Mouse (Mus musculus): ENCODE data around the gene Ptpn5. TPM values are rescaled to one million over a fixed set of nuclear protein-coding genes. Genes with fewer than 3 reads are reported as not detected.

Ptpn5 gene
- 1.2 and 1.7 TPM in 2 replicates for polyA plus RNA-seq (2015; fragmentation: Nextera tagmentation; extraction: Ambion mirVana)

DNA sequence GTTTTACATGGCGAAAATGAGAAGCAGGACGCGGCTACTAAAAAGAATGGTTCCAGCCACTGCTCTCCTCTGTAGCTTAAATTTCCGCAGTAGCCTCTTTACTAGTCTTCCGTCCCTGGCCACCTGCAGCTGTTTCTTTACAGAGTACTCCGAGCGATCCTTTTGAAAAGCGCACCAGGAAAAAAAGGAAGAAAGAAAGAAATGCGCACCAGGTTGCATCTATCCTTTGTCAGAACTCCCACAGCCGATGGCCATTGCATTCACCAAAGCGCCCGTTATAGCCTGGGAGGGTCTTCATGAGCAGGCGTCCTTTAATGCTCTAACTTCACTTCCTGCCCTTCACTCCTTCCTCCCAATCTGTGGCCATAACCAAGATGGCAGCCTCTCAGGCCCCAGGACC, at the start of gene Ptpn5:
Gene Ptpn5, minus strand, starts transcription at position 354 of the 400 bp plus-strand sequence.
- H3K27me3 ChIP-seq (replicated peaks; ENCODE audit: insufficient read depth, low read length), result peaks cover 28% of the 10 kb centered on the region
- H3K4me1 ChIP-seq (ENCODE audit: insufficient read depth, low read depth, low read length), result no peaks in the 10 kb centered on the region
- peak within 1 kb of the TSS; percentile 85 for H3K4me2 ChIP-seq (replicated peaks; ENCODE audit: low read depth, low read length)
- no peak within 1 kb of the TSS for H3K9ac ChIP-seq (replicated peaks; ENCODE audit: low read depth)
- H3K36me3 ChIP-seq (ENCODE audit: insufficient read depth, low read length), result no peaks in the 10 kb centered on the region
- ATAC-seq, result no peak
- H3K9me3 ChIP-seq (ENCODE audit: low read length), result no peaks in the 10 kb centered on the region
- TF ChIP-seq CTCF (IDR thresholded peaks at IDR 0.05), result no peak
- no peak for TF ChIP-seq EP300 (IDR thresholded peaks at IDR 0.05)
- no peak within 1 kb of the TSS for H3K27ac ChIP-seq (ENCODE audit: low read length)
- 13% methylated on average over 13 of the region's 13 CpGs for WGBS
- no peak for DNase-seq (ENCODE audit: low spot score)
- H3K4me3 ChIP-seq (ENCODE audit: low read depth, low read length), result peak within 1 kb of the TSS; percentile 53

DNA sequence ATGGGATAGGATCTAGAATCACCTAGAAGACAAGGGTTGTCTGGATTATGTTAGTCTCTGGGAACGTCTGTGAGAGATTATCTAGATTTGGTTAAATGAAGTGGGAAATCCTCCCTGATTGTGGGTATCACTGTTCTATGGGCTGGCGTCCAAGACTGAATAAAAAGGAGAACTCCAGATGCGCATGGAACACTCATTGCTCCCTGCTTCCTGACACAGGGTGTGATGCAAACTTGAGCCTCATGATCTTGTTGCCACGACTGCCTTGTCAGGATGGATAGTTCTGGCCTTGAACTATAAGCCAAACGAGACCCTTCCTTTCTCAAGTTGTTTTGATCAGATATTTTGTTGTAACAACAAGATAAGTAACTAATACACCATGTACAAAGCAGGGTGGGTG, 37.3 kb upstream of the Ptpn5 start:
- Histone ChIP-seq H3K36me3 (ENCODE audit: insufficient read depth, low read length) (no peaks in the 10 kb centered on the region), H3K9ac (replicated peaks; ENCODE audit: low read depth) (no peak overlapping the region), H3K4me2 (replicated peaks; ENCODE audit: low read depth, low read length) (no peak overlapping the region), H3K9me3 (ENCODE audit: low read length) (no peaks in the 10 kb centered on the region), H3K27me3 (replicated peaks; ENCODE audit: insufficient read depth, low read length) (no peaks in the 10 kb centered on the region), H3K4me1 (ENCODE audit: insufficient read depth, low read depth, low read length) (no peaks in the 10 kb centered on the region), H3K4me3 (ENCODE audit: low read depth, low read length) (no peak overlapping the region), H3K27ac (ENCODE audit: low read length) (no peak overlapping the region)
- TF ChIP-seq EP300 (IDR thresholded peaks at IDR 0.05) (no peak), CTCF (IDR thresholded peaks at IDR 0.05) (no peak)
- ATAC-seq (no peak), DNase-seq (ENCODE audit: low spot score) (no peak)
- WGBS, result 49% methylated on average over 5 of the region's 5 CpGs

DNA sequence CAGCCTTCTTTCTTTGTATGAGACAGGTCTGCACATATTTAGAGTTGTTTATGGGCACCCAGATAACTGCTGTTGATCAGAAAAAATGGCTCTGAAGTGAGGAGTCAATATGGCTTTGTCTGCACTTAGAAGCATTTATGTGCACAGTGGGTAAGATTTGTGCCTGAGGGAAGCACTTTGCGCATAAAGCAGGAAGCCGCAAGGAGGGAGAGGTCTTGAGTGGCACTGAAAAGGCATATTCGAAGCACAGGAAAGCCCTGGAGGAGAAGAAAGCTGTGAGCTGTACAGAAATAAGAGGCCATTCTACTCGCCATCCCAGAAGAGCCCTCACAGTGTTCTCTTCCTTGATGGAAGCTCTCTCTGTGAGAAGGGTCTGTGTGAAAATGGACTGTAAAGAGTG, 31.5 kb upstream of the Ptpn5 start:
- DNase-seq (ENCODE audit: low spot score) (no peak), ATAC-seq (no peak)
- Histone ChIP-seq H3K27me3 (replicated peaks; ENCODE audit: insufficient read depth, low read length) (no peaks in the 10 kb centered on the region), H3K36me3 (ENCODE audit: insufficient read depth, low read length) (no peaks in the 10 kb centered on the region), H3K4me2 (replicated peaks; ENCODE audit: low read depth, low read length) (no peak overlapping the region), H3K27ac (ENCODE audit: low read length) (no peak overlapping the region), H3K9me3 (ENCODE audit: low read length) (no peaks in the 10 kb centered on the region), H3K9ac (replicated peaks; ENCODE audit: low read depth) (no peak overlapping the region), H3K4me3 (ENCODE audit: low read depth, low read length) (no peak overlapping the region), H3K4me1 (ENCODE audit: insufficient read depth, low read depth, low read length) (no peaks in the 10 kb centered on the region)
- 65% methylated on average over 4 of the region's 4 CpGs for WGBS
- TF ChIP-seq CTCF (IDR thresholded peaks at IDR 0.05), result no peak
- no peak for TF ChIP-seq EP300 (IDR thresholded peaks at IDR 0.05)

DNA sequence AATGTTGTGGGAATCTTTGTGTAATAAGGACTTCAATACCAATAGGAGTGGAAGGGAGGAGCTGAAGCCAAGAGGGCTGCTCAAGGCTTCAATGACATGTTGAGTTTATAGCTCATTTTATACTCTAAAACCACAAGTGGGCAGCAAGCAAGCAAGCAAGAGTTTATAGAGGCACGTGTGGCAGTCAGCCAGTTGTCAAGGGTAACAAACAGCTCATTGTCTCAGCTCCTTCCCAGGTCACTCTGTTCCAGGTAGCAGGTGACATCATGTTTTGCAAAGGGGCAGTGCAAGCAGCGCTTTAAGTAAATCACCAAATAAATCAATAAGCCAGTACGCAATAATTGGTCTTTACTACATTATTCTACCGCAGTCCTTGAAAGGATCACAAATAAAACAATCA, 29.7 kb upstream of the Ptpn5 start:
- WGBS, result 72% methylated on average over 4 of the region's 4 CpGs
- H3K4me2 ChIP-seq (replicated peaks; ENCODE audit: low read depth, low read length), result no peak overlapping the region
- H3K27ac ChIP-seq (ENCODE audit: low read length), result no peak overlapping the region
- no peak overlapping the region for H3K4me3 ChIP-seq (ENCODE audit: low read depth, low read length)
- peak; percentile 33; the same call in 1 of the 2 replicates for ATAC-seq
- H3K36me3 ChIP-seq (ENCODE audit: insufficient read depth, low read length), result no peaks in the 10 kb centered on the region
- no peaks in the 10 kb centered on the region for H3K4me1 ChIP-seq (ENCODE audit: insufficient read depth, low read depth, low read length)
- no peaks in the 10 kb centered on the region for H3K9me3 ChIP-seq (ENCODE audit: low read length)
- H3K27me3 ChIP-seq (replicated peaks; ENCODE audit: insufficient read depth, low read length), result no peaks in the 10 kb centered on the region
- no peak overlapping the region for H3K9ac ChIP-seq (replicated peaks; ENCODE audit: low read depth)
- DNase-seq (ENCODE audit: low spot score), result peak; percentile 11
- TF ChIP-seq CTCF (IDR thresholded peaks at IDR 0.05) (no peak), EP300 (IDR thresholded peaks at IDR 0.05) (no peak)

DNA sequence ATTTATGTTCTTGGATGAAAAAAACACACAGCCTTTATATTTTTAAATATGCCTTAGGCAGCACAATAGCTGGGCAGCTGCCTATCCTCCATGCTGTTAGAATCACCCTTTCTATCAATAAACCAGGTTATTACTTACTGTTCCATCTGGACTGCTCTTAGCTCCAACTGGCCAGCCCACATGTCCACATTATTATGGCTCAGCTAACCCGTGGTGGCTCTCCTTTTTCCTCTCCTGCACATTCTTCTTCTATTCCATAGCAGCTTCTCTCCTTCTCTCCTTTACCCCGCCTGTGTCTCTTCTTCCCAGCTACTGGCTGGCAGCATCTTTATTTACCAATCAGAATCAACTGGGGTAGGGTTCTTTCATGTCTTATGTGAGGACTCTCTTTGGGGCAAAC, 25.0 kb upstream of the Ptpn5 start:
- no peak overlapping the region for H3K27ac ChIP-seq (ENCODE audit: low read length)
- H3K4me2 ChIP-seq (replicated peaks; ENCODE audit: low read depth, low read length), result no peak overlapping the region
- no peak for TF ChIP-seq EP300 (IDR thresholded peaks at IDR 0.05)
- no peak for TF ChIP-seq CTCF (IDR thresholded peaks at IDR 0.05)
- H3K27me3 ChIP-seq (replicated peaks; ENCODE audit: insufficient read depth, low read length), result no peaks in the 10 kb centered on the region
- DNase-seq (ENCODE audit: low spot score), result no peak
- no peaks in the 10 kb centered on the region for H3K36me3 ChIP-seq (ENCODE audit: insufficient read depth, low read length)
- WGBS, result 68% methylated on average over 2 of the region's 2 CpGs
- no peak overlapping the region for H3K9ac ChIP-seq (replicated peaks; ENCODE audit: low read depth)
- no peaks in the 10 kb centered on the region for H3K4me1 ChIP-seq (ENCODE audit: insufficient read depth, low read depth, low read length)
- no peak overlapping the region for H3K4me3 ChIP-seq (ENCODE audit: low read depth, low read length)
- no peaks in the 10 kb centered on the region for H3K9me3 ChIP-seq (ENCODE audit: low read length)
- ATAC-seq, result no peak

DNA sequence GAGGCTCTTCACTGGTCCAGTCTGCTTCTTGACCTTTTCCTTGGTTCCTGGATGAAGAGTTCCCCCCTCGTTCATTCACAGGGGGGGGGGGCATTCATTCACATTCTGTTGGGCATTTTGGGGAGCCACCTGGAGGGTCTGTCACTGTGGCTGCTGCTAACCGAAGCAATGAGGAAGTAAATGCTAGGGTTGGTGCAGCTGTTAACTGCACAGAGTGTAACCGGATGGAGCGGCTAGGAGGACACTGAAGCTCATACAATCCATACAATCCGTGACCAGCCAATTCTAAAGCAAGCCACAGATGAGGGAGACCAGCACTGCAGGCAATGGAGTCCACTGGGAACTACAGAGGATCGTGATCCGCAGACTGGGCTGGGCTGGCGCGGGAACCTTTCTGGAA, 24.3 kb upstream of the Ptpn5 start:
- no peak overlapping the region for H3K9ac ChIP-seq (replicated peaks; ENCODE audit: low read depth)
- H3K4me1 ChIP-seq (ENCODE audit: insufficient read depth, low read depth, low read length), result no peaks in the 10 kb centered on the region
- H3K4me2 ChIP-seq (replicated peaks; ENCODE audit: low read depth, low read length), result no peak overlapping the region
- H3K36me3 ChIP-seq (ENCODE audit: insufficient read depth, low read length), result no peaks in the 10 kb centered on the region
- TF ChIP-seq CTCF (IDR thresholded peaks at IDR 0.05) (no peak), EP300 (IDR thresholded peaks at IDR 0.05) (no peak)
- no peak for DNase-seq (ENCODE audit: low spot score)
- 78% methylated on average over 9 of the region's 9 CpGs for WGBS
- H3K9me3 ChIP-seq (ENCODE audit: low read length), result no peaks in the 10 kb centered on the region
- ATAC-seq, result no peak
- H3K27ac ChIP-seq (ENCODE audit: low read length), result no peak overlapping the region
- H3K27me3 ChIP-seq (replicated peaks; ENCODE audit: insufficient read depth, low read length), result no peaks in the 10 kb centered on the region
- H3K4me3 ChIP-seq (ENCODE audit: low read depth, low read length), result no peak overlapping the region

DNA sequence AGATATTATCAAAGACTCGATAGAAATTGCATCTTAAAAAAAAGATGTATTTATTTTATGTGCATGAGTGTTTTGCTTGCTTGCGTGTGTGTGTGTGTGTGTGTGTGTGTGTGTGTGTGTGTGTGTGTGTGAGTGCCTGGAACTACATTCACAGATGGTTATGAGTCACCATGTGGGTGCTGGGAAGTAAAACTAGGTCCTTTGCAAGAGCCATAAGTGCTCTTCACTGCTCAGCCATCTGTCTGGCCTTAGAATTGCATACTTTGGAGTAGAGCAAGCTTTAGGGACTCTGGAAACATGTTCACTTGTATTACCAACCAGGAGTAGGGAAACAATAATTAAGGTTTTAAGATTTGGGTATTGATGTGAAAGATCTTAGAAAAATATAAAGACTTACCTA, 22.4 kb upstream of the Ptpn5 start:
- WGBS, result 74% methylated on average over 2 of the region's 2 CpGs
- no peak for DNase-seq (ENCODE audit: low spot score)
- TF ChIP-seq CTCF (IDR thresholded peaks at IDR 0.05) (no peak), EP300 (IDR thresholded peaks at IDR 0.05) (no peak)
- H3K9ac ChIP-seq (replicated peaks; ENCODE audit: low read depth), result no peak overlapping the region
- H3K4me1 ChIP-seq (ENCODE audit: insufficient read depth, low read depth, low read length), result no peaks in the 10 kb centered on the region
- no peak for ATAC-seq
- no peak overlapping the region for H3K4me3 ChIP-seq (ENCODE audit: low read depth, low read length)
- H3K27ac ChIP-seq (ENCODE audit: low read length), result no peak overlapping the region
- H3K27me3 ChIP-seq (replicated peaks; ENCODE audit: insufficient read depth, low read length), result no peaks in the 10 kb centered on the region
- no peaks in the 10 kb centered on the region for H3K9me3 ChIP-seq (ENCODE audit: low read length)
- no peak overlapping the region for H3K4me2 ChIP-seq (replicated peaks; ENCODE audit: low read depth, low read length)
- H3K36me3 ChIP-seq (ENCODE audit: insufficient read depth, low read length), result no peaks in the 10 kb centered on the region
